Comparison of ENCODE assay signal across 7 mouse cellular contexts in genomic region chr10:67185491-67186081, GRCm38 (mm10).
A peak's percentile ranks its signal among the peaks of the same experiment; 100 is the strongest.
DNase-seq lines count a peak whose midpoint lies in the region; ATAC-seq lines count a peak whose summit lies in the region.

No protein-coding gene starts in this region.

- peak overlapping the region; percentile 66 for H3K9ac ChIP-seq in embryonic facial prominence, embryonic 11.5 days (replicated peaks; ENCODE audit: low read length)
- peak overlapping the region; percentile 69 for H3K9ac ChIP-seq in midbrain, embryonic 13.5 days (replicated peaks)

- DNase-seq in adrenal gland, postnatal 14 days: peak; percentile 80
- peak; percentile 84 for DNase-seq in embryonic facial prominence, embryonic 11.5 days (ENCODE audit: low spot score)
- DNase-seq in kidney, adult 11 months: peak; percentile 84
- DNase-seq in limb, embryonic 10.5 days (ENCODE audit: low spot score): peak; percentile 74
- DNase-seq in spleen, adult 12 weeks (ENCODE audit: low spot score): peak; percentile 71

- peak overlapping the region; percentile 48 for H3K4me3 ChIP-seq in embryonic facial prominence, embryonic 11.5 days (ENCODE audit: low read depth, low read length)
- peak overlapping the region; percentile 59 for H3K4me3 ChIP-seq in limb, embryonic 10.5 days
- H3K4me3 ChIP-seq in midbrain, embryonic 13.5 days (replicated peaks): peak overlapping the region; percentile 43

- H3K9me3 ChIP-seq in embryonic facial prominence, embryonic 11.5 days (replicated peaks; ENCODE audit: control insufficient read depth, low read length): no peaks in the 10 kb centered on the region
- no peaks in the 10 kb centered on the region for H3K9me3 ChIP-seq in limb, embryonic 10.5 days (replicated peaks)
- no peaks in the 10 kb centered on the region for H3K9me3 ChIP-seq in midbrain, embryonic 13.5 days

- no peaks in the 10 kb centered on the region for H3K36me3 ChIP-seq in embryonic facial prominence, embryonic 11.5 days (replicated peaks; ENCODE audit: control insufficient read depth, insufficient read depth, low read depth, low read length)
- peaks cover 7% of the 10 kb centered on the region for H3K36me3 ChIP-seq in limb, embryonic 10.5 days
- no peaks in the 10 kb centered on the region for H3K36me3 ChIP-seq in midbrain, embryonic 13.5 days

- peak overlapping the region; percentile 89 for H3K27ac ChIP-seq in embryonic facial prominence, embryonic 11.5 days (replicated peaks; ENCODE audit: low read depth, low read length)
- H3K27ac ChIP-seq in limb, embryonic 10.5 days: peak overlapping the region; percentile 90
- peak overlapping the region; percentile 94 for H3K27ac ChIP-seq in midbrain, embryonic 13.5 days

- WGBS in embryonic facial prominence, embryonic 11.5 days: 0% methylated on average over 23 of the region's 23 CpGs
- WGBS in limb, embryonic 10.5 days: under 1% methylated on average over 23 of the region's 23 CpGs
- 1% methylated on average over 23 of the region's 23 CpGs for WGBS in midbrain, embryonic 13.5 days

- peak; percentile 94 for ATAC-seq in embryonic facial prominence, embryonic 11.5 days (replicated peaks; ENCODE audit: insufficient number of reproducible peaks, low FRiP score, low TSS enrichment, low read depth)
- ATAC-seq in granulocyte monocyte progenitor cell, adult 5-6 weeks (replicated peaks; ENCODE audit: poor library complexity, severe bottlenecking): peak; percentile 93
- ATAC-seq in midbrain, embryonic 13.5 days: peak; percentile 96

- no peaks in the 10 kb centered on the region; the same call in 1 of the 2 replicates for H3K4me1 ChIP-seq in embryonic facial prominence, embryonic 11.5 days (ENCODE audit: control insufficient read depth, insufficient read depth, low read length)
- H3K4me1 ChIP-seq in limb, embryonic 10.5 days: peaks cover 28% of the 10 kb centered on the region
- H3K4me1 ChIP-seq in midbrain, embryonic 13.5 days (replicated peaks): peaks cover 27% of the 10 kb centered on the region

- no peaks in the 10 kb centered on the region for H3K27me3 ChIP-seq in embryonic facial prominence, embryonic 11.5 days (ENCODE audit: control insufficient read depth, insufficient read depth, low read length)
- no peaks in the 10 kb centered on the region for H3K27me3 ChIP-seq in limb, embryonic 10.5 days (ENCODE audit: low read depth, poor library complexity, severe bottlenecking)
- H3K27me3 ChIP-seq in midbrain, embryonic 13.5 days: no peaks in the 10 kb centered on the region

- H3K4me2 ChIP-seq in embryonic facial prominence, embryonic 11.5 days (ENCODE audit: low read depth, low read length): peak overlapping the region; percentile 51
- peak overlapping the region; percentile 64 for H3K4me2 ChIP-seq in midbrain, embryonic 13.5 days (replicated peaks)

Comparison
In these comparisons a context has a peak if more than half of its experiments do, and no peak if none do; other contexts are left out.
1. Peak in every context shown above with its lines: DNase-seq, ATAC-seq, H3K4me3 ChIP-seq and H3K27ac ChIP-seq.